Mouse (Mus musculus): ENCODE measurements at regions not wholly inside any gene's neighbourhood (a gene's known extent, or its start where the extent isn't known, plus 50 kb on each side); places are given as distances from the start of the nearest gene placed in this dataset.

- peak; percentile 33 for DNase-seq
Measured at GRCm38 (mm10) chr12:54312522-54313210, 109.0 kb upstream of the Egln3 start.

- no peak for DNase-seq
Measured at GRCm38 (mm10) chr12:54311896-54312521, 108.3 kb upstream of the Egln3 start.

- no peak for DNase-seq
Measured at GRCm38 (mm10) chr12:54309874-54310273, 106.2 kb upstream of the Egln3 start.

GRCm38 (mm10) chr12:54309219-54309618 is 105.6 kb upstream of the Egln3 start:
- DNase-seq, result no peak

- no peak for DNase-seq
Measured at GRCm38 (mm10) chr12:54305135-54305630, 101.5 kb upstream of the Egln3 start.

- DNase-seq, result no peak
Measured at GRCm38 (mm10) chr12:54303746-54304145, 100.1 kb upstream of the Egln3 start.

GRCm38 (mm10) chr12:54299506-54299905 is 95.8 kb upstream of the Egln3 start:
- DNase-seq, result no peak

GRCm38 (mm10) chr12:54293248-54293647 is 89.6 kb upstream of the Egln3 start:
- no peak for DNase-seq

- no peak for DNase-seq
Measured at GRCm38 (mm10) chr12:54290311-54290710, 86.7 kb upstream of the Egln3 start.

- DNase-seq, result no peak
Measured at GRCm38 (mm10) chr12:54288747-54289146, 85.1 kb upstream of the Egln3 start.

GRCm38 (mm10) chr12:54288041-54288502 is 84.4 kb upstream of the Egln3 start:
- no peak for DNase-seq

- no peak for DNase-seq
Measured at GRCm38 (mm10) chr12:54286911-54287819, 83.5 kb upstream of the Egln3 start.

GRCm38 (mm10) chr12:54283646-54284045 is 80.0 kb upstream of the Egln3 start:
- no peak for DNase-seq

GRCm38 (mm10) chr12:54283011-54283410 is 79.4 kb upstream of the Egln3 start:
- DNase-seq, result no peak

- no peak for DNase-seq
Measured at GRCm38 (mm10) chr12:54282281-54282921, 78.7 kb upstream of the Egln3 start.

- no peak for DNase-seq
Measured at GRCm38 (mm10) chr12:54280457-54280856, 76.8 kb upstream of the Egln3 start.

GRCm38 (mm10) chr12:54280001-54280400 is 76.3 kb upstream of the Egln3 start:
- no peak for DNase-seq

- DNase-seq, result no peak
Measured at GRCm38 (mm10) chr12:54276978-54277537, 73.4 kb upstream of the Egln3 start.

- DNase-seq, result no peak
Measured at GRCm38 (mm10) chr12:54273506-54273905, 69.8 kb upstream of the Egln3 start.

GRCm38 (mm10) chr12:54272696-54273095 is 69.0 kb upstream of the Egln3 start:
- no peak for DNase-seq

GRCm38 (mm10) chr12:54272226-54272625 is 68.6 kb upstream of the Egln3 start:
- DNase-seq, result peak; percentile 51

- no peak for DNase-seq
Measured at GRCm38 (mm10) chr12:54265852-54266251, 62.2 kb upstream of the Egln3 start.

All from kidney, postnatal 14 days (tissue).